Mouse (Mus musculus) gastrocnemius, postnatal 4 days (tissue): ENCODE measurements around the gene Podxl2. TPM values are rescaled to one million over a fixed set of nuclear protein-coding genes. Genes with fewer than 3 reads are reported as not detected.

Experiments
- DNase-seq, 2 experiments: peaks; one replicate each; pipeline ENCODE4 v3.0.0; 2021 to 2022; ENCODE audit warnings: low spot score in 2 of 2, mixed read lengths in 2 of 2
- total RNA-seq, 2 experiments: library from RNA; stranded (reverse); gene quantifications; 2 replicates each; pipeline ENCODE4 v1.2.3; 2021

Gene Podxl2
- total RNA-seq, 2 experiments from 2014 or later: 73.0 to 75.8 TPM

- no peak for DNase-seq
These were observed 27.3 kb downstream of the Podxl2 start for GRCm38 (mm10) chr6:88847571-88847970.

- DNase-seq: no peak
These were observed 29.8 kb downstream of the Podxl2 start for GRCm38 (mm10) chr6:88844901-88845565.

- DNase-seq: no peak
These were observed 30.8 kb downstream of the Podxl2 start for GRCm38 (mm10) chr6:88843781-88844725.

GRCm38 (mm10) chr6:88843241-88843640 lies 31.6 kb downstream of the Podxl2 start:
- no peak for DNase-seq

- DNase-seq: peak in 1 of 2 experiments; percentile 61
These were observed 32.1 kb downstream of the Podxl2 start for GRCm38 (mm10) chr6:88842731-88843151.

- peak; percentile 98 to 99 for DNase-seq
These were observed 32.8 kb downstream of the Podxl2 start, which contains the start of gene Abtb1 for GRCm38 (mm10) chr6:88841781-88842689. Gene Abtb1, minus strand, starts transcription at chr6:88841984.

- no peak for DNase-seq
These were observed 33.4 kb downstream of the Podxl2 start for GRCm38 (mm10) chr6:88841514-88841780.

GRCm38 (mm10) chr6:88840791-88841513 lies 33.9 kb downstream of the Podxl2 start:
- DNase-seq: no peak

- no peak for DNase-seq
These were observed 34.6 kb downstream of the Podxl2 start for GRCm38 (mm10) chr6:88840211-88840610.

GRCm38 (mm10) chr6:88839135-88839970 lies 35.5 kb downstream of the Podxl2 start:
- no peak for DNase-seq

- DNase-seq: no peak
These were observed 36.2 kb downstream of the Podxl2 start for GRCm38 (mm10) chr6:88838613-88839012.

GRCm38 (mm10) chr6:88837999-88838398 lies 36.8 kb downstream of the Podxl2 start:
- DNase-seq: no peak

GRCm38 (mm10) chr6:88836178-88836819 lies 38.5 kb downstream of the Podxl2 start:
- DNase-seq: no peak

- DNase-seq: no peak
These were observed 39.8 kb downstream of the Podxl2 start for GRCm38 (mm10) chr6:88835047-88835446.

- DNase-seq: no peak
These were observed 41.3 kb downstream of the Podxl2 start for GRCm38 (mm10) chr6:88833340-88834140.

GRCm38 (mm10) chr6:88832663-88833062 lies 42.2 kb downstream of the Podxl2 start:
- no peak for DNase-seq

- peak in 1 of 2 experiments; percentile 65 for DNase-seq
These were observed 43.4 kb downstream of the Podxl2 start for GRCm38 (mm10) chr6:88831456-88831855.

- no peak for DNase-seq
These were observed 44.6 kb downstream of the Podxl2 start for GRCm38 (mm10) chr6:88830112-88830702.
